Mouse (Mus musculus): ENCODE measurements around the gene Cnnm2.

Cnnm2 gene

DNA sequence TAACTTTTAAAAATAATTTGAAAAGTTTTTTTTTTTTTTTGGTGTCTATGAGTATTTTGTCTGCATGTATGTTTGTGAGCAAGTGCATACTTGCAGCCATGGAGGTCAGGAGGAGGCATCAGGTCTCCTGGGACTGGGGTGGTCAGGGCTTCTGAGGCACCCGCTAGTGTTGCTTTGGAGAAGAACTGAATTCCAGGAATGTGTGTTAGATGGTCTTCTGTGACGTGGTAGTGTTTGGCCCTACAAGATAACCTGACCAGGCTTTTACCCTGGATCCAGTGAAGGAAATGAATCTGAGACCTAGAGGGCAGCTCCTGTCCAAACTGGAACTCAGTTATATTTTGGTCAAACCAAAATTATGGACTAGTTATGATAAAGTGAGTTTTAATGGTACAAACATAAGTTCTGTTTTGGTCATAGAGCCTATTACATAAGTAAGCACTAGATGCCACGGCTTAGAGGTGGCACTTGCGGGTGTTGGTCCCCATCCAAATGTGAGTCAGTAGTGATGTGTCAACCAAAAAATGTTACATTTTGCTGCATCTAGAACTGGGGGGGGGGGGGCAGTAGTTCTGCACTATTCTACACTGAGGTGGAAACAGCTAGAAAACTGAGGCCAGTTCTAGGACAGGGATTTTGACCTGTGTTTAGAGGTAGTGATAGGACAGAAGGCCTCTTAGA is 38.6 kb downstream of the Cnnm2 start:
- DNase-seq (ENCODE audit: low read depth, low spot score): no peak

GRCm38 (mm10) chr19:46801492-46801891 is 40.1 kb downstream of the Cnnm2 start:
- DNase-seq (ENCODE audit: low read depth, low spot score): no peak

GRCm38 (mm10) chr19:46802306-46802705 is 40.9 kb downstream of the Cnnm2 start:
- DNase-seq (ENCODE audit: low read depth, low spot score): no peak

GRCm38 (mm10) chr19:46803732-46804131 is 42.3 kb downstream of the Cnnm2 start:
- no peak for DNase-seq (ENCODE audit: low read depth, low spot score)

GRCm38 (mm10) chr19:46804751-46805150 is 43.4 kb downstream of the Cnnm2 start:
- DNase-seq (ENCODE audit: low read depth, low spot score): no peak

DNA sequence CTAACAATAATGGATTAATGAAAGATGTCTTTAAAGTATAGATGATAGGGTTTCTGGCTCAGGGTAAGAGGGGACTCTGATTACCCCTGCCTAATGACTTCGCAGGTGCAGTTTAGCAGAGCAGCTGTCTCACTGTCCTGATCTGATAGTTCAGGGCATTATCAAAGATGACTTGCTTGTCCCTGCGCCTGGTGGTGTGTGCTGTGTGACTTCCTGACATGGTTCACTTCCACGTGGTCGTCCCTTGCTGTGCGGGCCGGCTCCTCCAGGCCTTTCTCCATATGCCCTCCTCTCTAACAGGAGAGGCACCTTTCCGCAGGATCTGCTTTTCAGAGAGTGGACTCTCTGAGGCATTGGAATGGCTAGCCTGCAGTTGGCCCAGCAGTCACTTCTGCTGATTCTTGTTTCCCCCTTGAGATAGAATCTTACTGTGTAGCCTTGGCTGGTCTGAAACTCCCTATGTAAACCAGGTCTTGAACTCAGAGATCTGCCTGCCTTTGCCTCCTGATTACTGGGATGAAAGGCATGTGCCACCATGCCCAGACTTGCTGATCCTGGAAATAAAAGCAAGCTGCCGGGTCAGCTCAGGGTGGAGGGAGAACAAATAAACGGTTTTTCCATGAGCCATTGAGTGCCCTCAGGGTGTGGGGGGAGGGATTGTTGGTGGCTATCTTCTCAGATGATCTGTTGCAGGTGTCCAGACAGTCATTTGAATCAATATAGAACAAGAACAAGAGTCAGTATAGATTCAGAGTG is 44.7 kb downstream of the Cnnm2 start:
- DNase-seq (ENCODE audit: low read depth, low spot score): no peak

DNA sequence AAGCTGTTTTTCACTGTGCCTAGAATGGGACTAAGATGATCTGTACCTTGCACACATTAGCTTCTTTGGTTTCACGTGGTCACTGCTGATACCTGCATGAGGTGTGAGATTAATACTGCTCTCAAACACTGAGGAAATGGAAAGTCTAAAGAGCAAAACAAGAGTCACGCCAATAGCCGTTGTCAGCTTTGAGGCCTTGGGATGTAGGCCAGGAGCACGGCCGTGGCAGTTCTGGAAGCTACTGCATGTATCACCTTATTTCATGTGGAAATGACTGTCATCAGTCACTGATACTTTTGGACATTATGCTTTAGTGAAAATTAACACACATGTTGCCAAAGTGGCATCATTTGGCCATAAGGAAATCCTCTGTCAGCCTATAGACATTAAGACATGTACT is 46.9 kb downstream of the Cnnm2 start:
- no peak for DNase-seq (ENCODE audit: low read depth, low spot score)

DNA sequence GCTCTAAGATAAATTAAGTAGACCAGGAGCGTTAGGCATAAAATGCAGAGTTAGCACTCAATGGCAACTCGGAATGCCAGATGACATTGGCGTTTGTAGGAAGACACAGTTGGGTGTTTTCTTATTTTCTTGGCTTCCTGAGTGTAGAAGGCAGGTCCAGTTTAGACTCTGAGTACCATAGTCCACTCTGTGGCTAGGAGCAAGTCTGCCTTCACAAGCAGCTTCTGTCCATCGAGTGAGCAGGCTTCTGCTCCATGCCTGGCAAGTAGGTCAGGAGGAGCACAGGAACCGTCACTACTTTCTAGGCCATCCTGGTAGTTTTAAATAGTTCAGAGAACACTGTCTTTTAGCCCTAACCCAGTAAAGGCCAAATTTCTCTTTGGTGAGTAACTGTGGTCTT is 47.6 kb downstream of the Cnnm2 start:
- DNase-seq (ENCODE audit: low read depth, low spot score): no peak

DNA sequence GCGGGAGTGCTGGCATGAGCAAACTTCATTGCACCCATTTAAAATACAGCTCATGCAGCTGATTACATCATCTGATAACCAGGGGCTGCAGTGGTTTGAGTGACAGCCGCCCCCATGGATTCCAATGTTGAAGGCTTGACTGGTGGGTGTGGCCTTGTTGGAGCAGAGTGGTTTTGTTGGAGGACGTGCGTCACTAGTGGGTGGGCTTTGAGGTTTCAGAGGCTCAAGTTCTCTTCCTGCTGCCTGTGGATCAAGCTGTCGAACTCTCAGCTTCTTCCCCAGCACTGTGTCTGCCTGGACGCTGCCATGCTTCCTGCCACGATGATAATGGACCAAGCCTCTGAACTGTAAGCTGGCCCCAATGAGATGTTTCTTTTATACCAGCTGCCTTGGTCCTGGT is 57.9 kb downstream of the Cnnm2 start:
- DNase-seq (ENCODE audit: low read depth, low spot score): no peak

- no peak for DNase-seq (ENCODE audit: low read depth, low spot score)
These were observed 61.1 kb downstream of the Cnnm2 start for GRCm38 (mm10) chr19:46822491-46822890.

DNA sequence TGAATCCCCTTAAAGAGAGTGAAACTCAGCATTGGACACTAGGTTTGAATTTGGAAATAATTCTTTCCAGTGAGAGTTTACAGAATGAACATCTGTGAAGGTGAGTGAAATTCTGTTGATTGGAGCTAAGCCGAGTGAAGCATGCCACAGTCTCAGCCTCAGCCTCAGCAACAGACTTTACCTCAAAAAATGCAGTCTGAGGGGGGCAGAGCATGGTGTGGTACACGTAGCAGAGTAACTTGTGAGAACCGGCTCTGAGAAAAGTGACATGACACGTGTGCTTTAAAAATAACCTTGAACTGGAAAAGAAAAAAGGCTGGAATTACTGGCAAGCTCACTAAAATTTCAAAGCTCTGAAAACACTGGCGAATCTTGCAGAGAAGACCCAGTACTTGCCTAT is 62.4 kb downstream of the Cnnm2 start:
- no peak for DNase-seq (ENCODE audit: low read depth, low spot score)

DNA sequence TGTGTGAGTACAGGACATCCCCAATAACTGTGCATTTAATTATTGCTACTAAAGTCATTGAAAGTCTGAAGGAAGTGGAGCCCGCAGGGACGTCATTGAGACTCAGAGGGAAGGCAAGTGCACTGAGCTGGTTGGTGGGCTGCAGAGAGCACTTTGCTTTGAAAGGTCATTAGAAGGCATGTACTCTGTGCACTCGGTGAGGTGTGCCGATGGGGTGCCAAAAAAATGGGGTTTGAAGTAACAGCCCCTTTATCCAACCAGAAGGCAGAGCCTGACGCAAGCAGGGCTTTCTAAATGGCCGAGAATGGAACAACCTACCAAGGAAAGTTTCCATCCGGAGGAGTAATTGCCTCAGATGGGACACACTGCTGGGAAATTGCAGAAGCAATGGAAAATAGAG is 63.5 kb downstream of the Cnnm2 start:
- no peak for DNase-seq (ENCODE audit: low read depth, low spot score)

DNA sequence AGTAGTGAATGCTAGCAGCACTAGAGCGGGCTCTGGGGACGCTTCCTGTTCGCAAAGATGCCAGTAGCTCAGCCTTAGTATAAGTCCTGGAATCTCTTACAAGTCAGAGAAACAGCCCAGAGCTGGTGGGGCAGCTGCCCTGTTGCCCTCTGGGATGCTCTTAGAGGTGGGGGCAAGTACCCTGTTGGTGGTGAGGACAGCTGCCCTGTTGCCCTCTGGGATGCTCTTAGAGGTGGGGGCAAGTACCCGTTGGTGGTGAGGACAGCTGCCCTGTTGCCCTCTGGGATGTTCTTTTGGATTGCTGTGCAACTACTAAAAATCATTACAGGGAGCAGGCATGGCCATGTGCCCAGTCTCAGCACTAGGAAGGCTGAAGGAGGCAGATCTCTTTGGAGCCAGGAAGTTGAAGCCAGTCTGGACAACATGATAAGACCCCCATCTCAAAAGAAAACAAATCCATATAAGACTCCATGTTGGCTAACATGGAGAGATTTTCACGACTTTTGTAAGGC is 66.3 kb downstream of the Cnnm2 start:
- DNase-seq (ENCODE audit: low read depth, low spot score): no peak

DNA sequence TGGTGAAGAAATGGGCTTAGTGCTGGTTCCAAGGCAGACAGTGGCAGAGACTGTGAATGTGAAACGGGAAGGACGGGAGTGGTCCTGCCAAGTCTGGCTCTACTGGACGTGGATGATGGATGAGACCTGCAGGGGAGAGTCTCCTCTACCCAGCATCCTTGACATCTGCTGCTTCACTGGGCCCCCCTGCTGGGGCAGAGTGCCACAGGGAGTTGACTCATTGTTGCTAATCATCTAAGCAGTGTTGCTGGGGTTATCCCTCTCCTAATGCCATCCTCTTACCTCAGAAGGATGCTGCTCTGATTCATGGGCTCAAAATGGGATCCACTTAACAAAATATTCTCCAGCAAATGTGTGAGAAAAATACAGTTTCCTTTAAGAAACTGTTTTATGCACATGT is 67.6 kb downstream of the Cnnm2 start:
- DNase-seq (ENCODE audit: low read depth, low spot score): no peak

- no peak for DNase-seq (ENCODE audit: low read depth, low spot score)
These were observed 70.0 kb downstream of the Cnnm2 start for GRCm38 (mm10) chr19:46831381-46831780.

- no peak for DNase-seq (ENCODE audit: low read depth, low spot score)
These were observed 72.9 kb downstream of the Cnnm2 start for GRCm38 (mm10) chr19:46834301-46834700.

- no peak for DNase-seq (ENCODE audit: low read depth, low spot score)
These were observed 73.9 kb downstream of the Cnnm2 start for GRCm38 (mm10) chr19:46835339-46835738.

DNA sequence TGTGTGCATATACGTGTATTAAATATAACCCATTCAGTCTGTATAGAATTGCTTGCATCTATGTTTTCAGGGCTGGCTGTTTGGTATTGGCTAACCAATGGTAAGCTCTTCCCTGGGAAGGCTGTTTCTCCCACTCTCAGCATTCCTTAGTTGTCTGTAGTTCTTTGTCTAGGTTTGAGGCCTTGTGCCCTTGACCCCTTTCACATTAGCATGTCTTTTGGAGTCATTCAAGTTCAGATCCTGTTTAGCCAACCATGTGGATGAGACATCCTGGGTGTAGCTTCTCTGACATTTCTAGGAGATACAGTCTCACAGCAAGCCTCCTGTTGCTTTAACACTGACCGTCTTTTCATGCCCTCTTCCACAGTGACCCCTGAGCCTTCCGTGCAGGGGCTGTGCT is 74.7 kb downstream of the Cnnm2 start:
- DNase-seq (ENCODE audit: low read depth, low spot score): no peak

- no peak for DNase-seq (ENCODE audit: low read depth, low spot score)
These were observed 76.1 kb downstream of the Cnnm2 start for GRCm38 (mm10) chr19:46837290-46838079.

DNA sequence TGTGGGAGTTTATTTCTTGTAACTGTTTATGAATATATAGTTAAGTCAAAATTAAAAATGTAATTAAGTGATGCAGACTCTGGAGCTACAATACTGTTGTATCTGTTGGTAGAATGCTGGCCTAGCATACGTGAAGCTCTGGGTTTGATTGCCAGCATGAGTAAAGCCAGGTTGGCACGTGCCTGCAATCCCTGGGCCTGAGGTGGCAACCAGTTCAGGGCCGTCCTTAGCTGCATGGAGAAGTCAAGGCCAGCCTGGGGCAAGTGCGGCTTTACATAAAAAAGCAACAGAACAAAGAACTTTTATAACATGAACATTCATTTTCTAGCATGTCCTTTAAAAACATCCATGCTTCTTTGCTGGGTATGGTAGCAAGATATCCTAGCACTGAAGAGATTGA is 79.6 kb downstream of the Cnnm2 start:
- DNase-seq (ENCODE audit: low read depth, low spot score): no peak

DNA sequence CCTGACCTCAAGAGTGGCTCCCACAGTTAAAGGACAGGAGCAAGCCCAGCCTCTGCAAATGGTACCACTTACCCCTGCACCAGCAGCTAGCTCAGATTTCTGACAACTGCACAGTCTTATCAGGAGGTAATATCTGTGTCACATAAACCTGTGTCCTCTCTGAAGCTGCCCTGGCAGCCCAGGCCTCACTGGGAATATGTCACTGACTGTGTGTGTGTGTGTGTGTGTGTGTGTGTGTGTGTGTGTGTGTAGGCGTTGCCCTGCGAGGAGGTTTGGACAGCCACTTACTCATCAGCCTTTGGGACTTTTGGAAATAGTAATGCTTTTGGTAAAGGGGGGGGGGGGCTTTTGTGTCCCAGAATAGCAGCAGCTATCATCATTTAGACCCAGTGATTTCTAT is 81.6 kb downstream of the Cnnm2 start:
- DNase-seq (ENCODE audit: low read depth, low spot score): no peak

DNA sequence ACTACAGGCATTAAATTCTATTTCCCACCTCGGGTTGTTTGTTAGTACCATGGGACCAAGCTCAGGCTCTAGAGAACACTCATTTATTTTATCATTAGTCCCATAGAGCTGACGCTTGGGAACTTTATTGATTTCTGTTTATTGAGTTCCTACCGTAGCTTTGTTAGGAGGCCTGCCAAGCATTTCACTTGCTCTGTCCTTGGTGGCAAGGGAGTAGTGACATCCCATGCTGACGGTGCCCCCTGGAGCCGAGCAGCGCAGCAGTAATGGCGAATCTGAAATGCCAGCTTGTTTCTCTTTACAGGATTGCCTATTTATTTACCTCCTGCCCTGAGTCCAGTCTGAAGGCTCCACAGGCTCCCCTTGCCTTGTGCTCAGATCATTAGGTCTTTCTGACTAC is 84.7 kb downstream of the Cnnm2 start:
- DNase-seq (ENCODE audit: low read depth, low spot score): no peak
